Mouse (Mus musculus) adrenal gland, adult (tissue): ENCODE measurements around the gene Blmh.

Source experiments
- DNase-seq, 2 experiments: peaks; one replicate each; pipeline ENCODE4 v3.0.0; 2022 to 2023; ENCODE audit warnings: low spot score in 1 of 2; ENCODE audit not compliant: inconsistent age in 2 of 2

Gene Blmh

DNA sequence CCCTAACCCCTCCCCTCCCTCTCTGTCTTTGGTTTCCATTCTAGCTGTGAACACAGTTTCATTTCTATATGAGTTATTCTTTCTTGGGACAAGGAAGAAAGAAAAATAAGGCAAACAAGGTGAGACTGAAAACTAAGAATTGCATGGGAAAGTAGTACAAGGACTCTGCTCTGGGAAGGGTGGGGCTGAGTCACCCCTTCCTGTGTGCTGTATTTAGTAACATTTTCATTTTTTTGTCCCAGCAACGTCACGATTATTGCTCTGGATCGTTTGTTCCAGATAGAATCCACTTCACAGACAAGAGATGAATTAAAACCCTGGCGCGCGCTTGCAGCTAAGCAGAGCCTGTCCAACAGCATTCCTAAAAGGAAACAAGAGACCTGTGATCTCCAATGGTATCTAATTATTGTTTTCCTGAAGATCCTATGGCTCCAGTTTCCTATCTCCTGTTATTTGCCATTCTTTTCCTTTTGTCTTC lies at the start of gene Blmh:
Gene Blmh (plus strand): TSS at position 51 of the 478 bp plus-strand sequence.
- DNase-seq = peak; percentile 37 to 80

DNA sequence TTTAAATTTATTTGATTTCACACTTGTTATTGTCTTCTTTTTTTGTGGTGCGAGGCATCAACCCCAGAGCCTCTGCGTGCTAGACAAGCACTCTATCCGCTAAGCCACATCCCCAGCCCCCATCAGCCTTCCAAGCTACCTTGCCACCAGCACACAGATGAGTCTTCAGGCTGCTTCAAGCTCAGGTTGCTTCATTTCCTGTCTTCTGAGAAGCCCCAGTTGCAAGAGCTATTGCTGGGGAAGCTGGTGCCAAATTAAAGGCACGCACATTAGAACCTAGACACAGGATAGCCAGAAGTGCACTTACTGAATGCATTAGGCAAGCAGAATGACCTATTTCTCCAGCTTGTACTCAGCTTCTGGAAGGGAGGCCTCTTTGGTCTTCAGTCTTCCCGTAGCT lies 44.8 kb upstream of the Blmh start:
- no peak for DNase-seq

DNA sequence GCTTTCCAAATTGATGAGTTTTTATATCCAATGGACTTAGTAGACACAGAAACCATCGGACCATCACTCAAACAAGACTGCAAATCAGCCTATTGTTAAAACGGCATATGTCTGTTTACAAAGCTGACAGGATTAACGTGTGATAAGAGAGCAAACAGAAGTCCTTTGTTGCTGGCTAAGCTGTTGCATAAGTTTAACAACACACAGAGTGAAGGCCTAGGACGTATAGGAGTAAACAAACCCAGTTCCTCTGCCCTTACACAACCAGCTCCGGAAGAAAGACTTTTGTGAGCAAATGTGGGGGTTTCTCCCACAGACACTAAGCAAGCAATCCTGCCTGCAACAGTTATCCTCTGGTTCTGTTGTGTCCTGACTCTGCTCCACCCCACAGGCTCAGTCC lies 40.2 kb upstream of the Blmh start:
- no peak for DNase-seq

GRCm38 (mm10) chr11:76889339-76890164 lies 35.1 kb upstream of the Blmh start:
- peak; percentile 52 to 88 for DNase-seq

- DNase-seq = no peak
Measured at GRCm38 (mm10) chr11:76891171-76891570, 33.4 kb upstream of the Blmh start.

- no peak for DNase-seq
Measured at GRCm38 (mm10) chr11:76891738-76892349, 32.8 kb upstream of the Blmh start.

DNA sequence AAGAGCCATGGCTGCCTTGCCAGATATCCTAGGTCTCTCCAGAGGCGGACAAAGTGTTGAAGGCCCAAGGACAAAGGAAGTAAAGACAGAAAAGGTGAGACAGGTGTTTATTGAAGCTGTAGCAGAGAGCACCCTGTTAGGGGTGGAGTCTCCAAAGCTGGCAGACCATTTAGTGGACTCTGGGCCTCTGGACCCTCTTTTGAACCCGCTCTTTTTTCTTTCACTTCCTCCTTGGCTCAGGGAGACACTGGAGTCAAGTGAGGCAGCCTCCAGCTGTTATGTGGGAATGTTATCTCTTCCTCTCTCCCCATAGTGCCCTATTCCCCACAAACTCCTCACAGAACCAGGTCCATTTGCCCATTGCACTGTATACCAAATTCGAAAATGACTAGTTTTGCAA lies 31.6 kb upstream of the Blmh start:
- peak in 1 of 2 experiments; percentile 22 for DNase-seq

DNA sequence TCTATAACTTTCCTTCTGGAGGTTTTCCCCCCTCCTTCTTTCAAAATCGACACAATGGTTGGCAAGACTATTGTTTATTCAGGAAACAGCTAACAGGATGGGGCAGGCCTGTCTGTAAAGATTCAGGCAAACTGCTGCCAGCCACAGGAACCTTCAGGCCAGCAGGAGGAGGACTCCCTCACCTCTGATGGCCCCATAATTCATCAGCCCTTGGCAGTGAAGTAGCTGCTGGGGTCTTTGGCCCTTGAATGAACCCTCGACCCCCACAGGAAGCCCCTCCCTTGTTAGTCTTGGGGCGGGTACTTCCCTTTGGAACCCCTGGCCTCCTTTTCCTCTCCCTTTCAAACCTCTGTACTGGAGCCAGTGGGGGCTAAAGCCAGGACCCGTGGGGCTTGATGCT lies 31.0 kb upstream of the Blmh start:
- DNase-seq = peak; percentile 55 to 79

DNA sequence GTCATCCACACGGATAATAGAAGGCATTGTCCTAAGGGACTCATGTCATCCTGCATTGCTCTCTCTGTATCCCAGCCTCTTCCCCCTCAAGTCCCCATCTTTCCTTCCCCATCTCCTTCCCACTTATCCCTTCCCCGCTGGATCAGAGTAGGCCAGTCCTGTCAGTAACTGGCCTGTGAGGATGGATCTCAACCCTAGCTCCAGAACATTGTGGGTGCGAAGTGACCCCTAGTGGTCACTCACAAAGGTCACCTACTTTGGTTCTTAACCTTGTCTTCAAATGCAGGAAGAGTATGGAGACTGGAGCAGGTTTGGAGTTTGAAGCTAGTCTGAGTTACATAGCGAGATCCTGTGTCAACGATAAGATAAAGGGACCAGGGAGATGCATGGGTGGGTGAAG lies 30.4 kb upstream of the Blmh start:
- peak; percentile 51 to 82 for DNase-seq

DNA sequence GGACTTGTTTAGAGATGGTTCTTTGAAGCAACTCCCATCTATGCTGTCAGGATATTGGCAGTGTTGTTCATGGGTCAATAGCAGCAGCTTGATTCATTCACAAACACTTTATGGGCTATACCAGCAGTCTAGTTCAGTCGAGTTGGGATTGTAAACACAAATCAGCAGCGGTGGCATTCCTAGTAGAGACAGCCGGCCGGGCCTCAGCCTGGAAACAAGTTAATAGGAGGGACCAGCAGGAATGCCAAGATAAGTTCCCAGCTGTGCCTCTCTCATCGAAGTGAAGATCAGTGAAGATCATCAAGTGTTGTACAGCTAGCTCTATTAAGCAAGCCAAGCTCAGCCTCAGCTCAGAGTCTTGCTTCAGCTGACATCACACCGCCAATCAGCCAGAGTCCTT lies 28.2 kb upstream of the Blmh start:
- peak in 1 of 2 experiments; percentile 22 for DNase-seq

DNA sequence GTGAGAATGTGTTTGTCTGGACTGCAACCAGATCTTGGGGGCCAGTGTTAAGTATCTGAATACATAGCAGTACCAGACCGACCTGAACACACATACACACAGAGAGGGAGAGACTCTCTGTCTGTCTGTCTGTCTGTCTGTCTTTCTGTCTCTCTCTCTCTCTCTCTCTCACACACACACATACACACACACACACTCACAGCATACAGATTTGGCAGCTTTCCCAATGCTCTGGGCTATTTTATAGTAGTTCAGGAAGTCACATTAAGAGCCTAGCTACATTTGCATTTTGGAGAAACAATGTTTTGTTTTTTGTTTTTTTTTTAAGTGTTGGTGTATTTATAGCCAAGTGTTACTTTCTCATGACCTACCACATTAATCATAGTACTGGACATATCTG lies 27.5 kb upstream of the Blmh start:
- peak in 1 of 2 experiments; percentile 17 for DNase-seq

DNA sequence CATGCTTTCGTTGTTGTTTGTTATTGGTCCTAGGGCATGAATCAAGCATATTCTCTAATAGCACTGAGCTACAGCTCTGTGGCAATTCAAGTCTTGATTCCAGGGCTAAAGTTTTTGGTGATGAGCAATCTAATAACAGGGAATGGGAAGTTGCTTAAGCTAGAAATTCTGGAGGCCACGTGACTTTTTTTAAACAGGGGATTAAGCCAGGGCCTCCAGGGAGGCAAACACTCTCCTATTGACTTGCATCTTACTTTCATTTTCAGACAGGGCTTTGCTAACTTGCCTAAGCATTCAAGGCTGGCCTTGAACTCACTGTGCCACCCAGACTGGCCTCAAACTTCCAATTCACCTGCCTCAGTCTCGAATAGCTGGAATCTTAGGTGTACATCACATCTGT lies 26.7 kb upstream of the Blmh start:
- peak; percentile 6 to 67 for DNase-seq

DNA sequence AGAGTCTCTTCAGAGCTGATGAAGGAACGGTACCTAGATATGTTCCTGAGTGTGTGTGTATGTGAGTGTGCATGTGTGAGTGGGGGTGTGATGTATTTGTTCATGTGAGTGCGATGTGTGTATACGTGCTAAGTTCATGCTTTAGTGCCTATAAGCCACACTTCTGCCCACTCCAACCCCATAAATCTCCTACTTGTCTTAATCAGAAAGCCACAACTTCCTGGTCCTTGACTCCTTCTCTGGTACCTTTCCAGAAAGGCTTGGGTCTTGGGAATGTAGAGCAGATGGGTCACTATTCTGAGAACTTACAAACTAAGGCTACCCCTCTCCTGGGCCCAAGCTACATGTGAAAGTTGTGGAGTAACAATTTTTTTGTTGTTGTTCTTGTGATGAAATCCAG lies 25.9 kb upstream of the Blmh start:
- peak in 1 of 2 experiments; percentile 24 for DNase-seq

DNA sequence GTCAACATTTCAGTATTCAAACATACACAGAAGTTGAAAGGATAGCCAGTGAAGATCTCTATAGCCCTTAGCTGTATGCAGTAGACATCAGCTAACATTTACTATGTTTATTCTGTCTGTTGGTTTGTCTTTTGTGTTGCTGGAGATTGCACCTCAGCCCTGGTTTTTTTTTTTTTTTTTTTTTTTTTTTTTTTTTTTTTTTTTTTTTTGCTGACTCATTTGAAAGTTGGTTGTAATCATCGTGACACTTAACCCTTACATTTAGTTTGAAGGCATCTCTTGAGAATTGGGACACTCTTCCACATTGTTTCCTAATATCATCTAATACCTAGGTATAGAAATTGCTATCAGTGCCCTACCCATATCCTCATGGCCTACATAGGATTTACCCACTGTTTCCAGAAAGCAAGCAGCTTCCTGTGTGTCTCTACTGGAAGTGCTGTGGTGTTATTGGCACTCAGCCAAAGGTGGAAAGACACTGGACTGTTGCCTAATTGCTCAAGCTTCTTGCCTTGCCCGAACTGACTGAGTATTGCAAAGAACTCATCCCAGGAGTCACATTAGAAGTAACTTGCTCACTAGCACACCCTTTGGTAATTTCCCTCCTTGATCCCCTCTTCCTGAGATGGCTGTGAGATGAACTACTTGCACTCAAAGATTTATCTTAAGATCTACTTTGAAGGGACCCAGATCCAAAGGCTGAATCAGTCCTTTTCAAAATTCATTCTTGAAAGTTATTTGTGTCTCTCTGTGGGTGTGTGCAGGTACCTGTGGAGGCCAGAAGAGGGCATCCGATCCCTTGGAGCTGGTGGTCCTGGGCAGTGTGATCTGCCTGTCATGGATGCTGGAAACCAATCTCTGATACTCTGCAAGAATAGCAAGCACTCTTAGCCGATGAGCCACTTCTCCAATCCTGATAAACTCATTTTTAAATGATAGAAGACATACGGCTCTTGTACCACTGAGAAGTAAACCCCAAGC lies 24.6 kb upstream of the Blmh start:
- DNase-seq = peak; percentile 29 to 84

GRCm38 (mm10) chr11:76901579-76902361 lies 22.8 kb upstream of the Blmh start, which contains the start of gene Tmigd1:
Gene Tmigd1, plus strand, starts transcription at chr11:76902159.
- no peak for DNase-seq

GRCm38 (mm10) chr11:76904340-76904739 lies 20.3 kb upstream of the Blmh start:
- no peak for DNase-seq

- no peak for DNase-seq
Measured at GRCm38 (mm10) chr11:76908651-76909050, 16.0 kb upstream of the Blmh start.

GRCm38 (mm10) chr11:76911325-76912054 lies 13.1 kb upstream of the Blmh start:
- no peak for DNase-seq

- no peak for DNase-seq
Measured at GRCm38 (mm10) chr11:76912055-76912395, 12.6 kb upstream of the Blmh start.

- no peak for DNase-seq
Measured at GRCm38 (mm10) chr11:76914366-76914765, 10.2 kb upstream of the Blmh start.
